Mouse (Mus musculus) mouse embryonic stem cell (cell line): ENCODE results near the gene Add3.

Experiments used
- in situ Hi-C, 2 experiments: fragments of 300-500 bp; cut with MboI; formaldehyde crosslinking; loops; 1 replicate in 1 of 2; 3 replicates in 1 of 2; pipeline ENCODE4 v1.14.3; 2019 to 2020; ENCODE audit warnings: low sequenced_read_pairs in 2 of 2, low pct_unique_long_range_greater_than_20kb in 1 of 2, mixed read lengths in 1 of 2; ENCODE audit not compliant: unreplicated experiment in 1 of 2

The Add3 gene

GRCm38 (mm10) chr19:53140044-53140803, at the start of gene Add3:
Add3 (plus strand) TSS chr19:53140443.
- in situ Hi-C loops = no loop called here

- in situ Hi-C loops = no loop called here
Measured at GRCm38 (mm10) chr19:53090677-53091076, 49.6 kb upstream of the Add3 start.

- in situ Hi-C loops = no loop called here
Measured at GRCm38 (mm10) chr19:53092251-53092650, 48.0 kb upstream of the Add3 start.

GRCm38 (mm10) chr19:53093294-53093693, 46.9 kb upstream of the Add3 start:
- in situ Hi-C loops = no loop called here

- in situ Hi-C loops = no loop called here
Measured at GRCm38 (mm10) chr19:53094684-53095083, 45.6 kb upstream of the Add3 start.

- in situ Hi-C loops = no loop called here
Measured at GRCm38 (mm10) chr19:53101374-53102300, 38.6 kb upstream of the Add3 start.

GRCm38 (mm10) chr19:53105374-53106090, 34.7 kb upstream of the Add3 start:
- in situ Hi-C loops = no loop called here

- in situ Hi-C loops = no loop called here
Measured at GRCm38 (mm10) chr19:53106952-53107351, 33.3 kb upstream of the Add3 start.

- in situ Hi-C loops = no loop called here
Measured at GRCm38 (mm10) chr19:53107361-53108247, 32.6 kb upstream of the Add3 start.

- in situ Hi-C loops = no loop called here
Measured at GRCm38 (mm10) chr19:53111996-53112590, 28.1 kb upstream of the Add3 start.

GRCm38 (mm10) chr19:53119255-53119795, 20.9 kb upstream of the Add3 start:
- in situ Hi-C loops = no loop called here

- in situ Hi-C loops = no loop called here
Measured at GRCm38 (mm10) chr19:53120483-53120882, 19.8 kb upstream of the Add3 start.

- in situ Hi-C loops = no loop called here
Measured at GRCm38 (mm10) chr19:53122641-53123241, 17.5 kb upstream of the Add3 start.

- in situ Hi-C loops = no loop called here
Measured at GRCm38 (mm10) chr19:53123301-53123700, 16.9 kb upstream of the Add3 start.

GRCm38 (mm10) chr19:53125679-53126078, 14.6 kb upstream of the Add3 start:
- in situ Hi-C loops = no loop called here

GRCm38 (mm10) chr19:53126546-53126945, 13.7 kb upstream of the Add3 start:
- in situ Hi-C loops = no loop called here
